In the genomic region with DNA sequence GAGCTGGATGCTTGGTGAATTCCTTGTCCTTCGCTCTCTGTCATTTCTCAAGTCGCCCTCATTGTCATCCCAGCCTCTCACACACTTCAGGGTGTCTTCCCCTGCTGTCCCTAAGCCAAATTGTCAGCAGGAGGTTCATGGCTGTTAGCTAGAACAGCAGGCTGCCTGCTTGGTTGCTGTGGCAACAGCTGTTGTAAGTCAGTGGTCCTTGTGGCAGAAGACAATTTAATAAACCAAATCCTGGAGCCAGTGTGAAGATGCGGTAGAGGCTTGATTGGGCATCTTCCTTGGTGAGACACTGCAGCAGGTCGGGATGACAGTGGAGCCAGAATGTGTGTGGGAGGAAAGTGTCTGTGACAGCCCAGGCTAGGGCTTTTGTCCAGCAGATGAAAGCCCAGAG, we compare ENCODE assay signal across 11 mouse cellular contexts. TPM values are rescaled to one million over a fixed set of nuclear protein-coding genes. Genes with fewer than 3 reads are reported as not detected.
DNase-seq lines count a peak whose midpoint lies in the region; ATAC-seq and TF ChIP-seq lines count a peak whose summit lies in the region.
"Had no signal": no experiment of that assay in that cellular context is flagged by ENCODE, and none has a peak within 500 bp of the region (broad histone marks: within the 10 kb centered on the region; RNA-seq: fewer than 3 reads in every experiment).

No protein-coding gene starts in this region.

- DNase-seq in midbrain, embryonic 10.5 days (ENCODE audit: low spot score) = peak; percentile 49
- DNase-seq in midbrain, embryonic 11.5 days (ENCODE audit: low spot score, missing footprints) = no peak
- DNase-seq in cerebellum, adult 9-10 months = peak; percentile 53
- peak; percentile 65 for DNase-seq in hindbrain, embryonic 14.5 days (ENCODE audit: low spot score)
- peak; percentile 42 for DNase-seq in retina, postnatal 1 day
- no peak for DNase-seq in lung, adult 2 months
- no peak for DNase-seq in adrenal gland, adult 8-10 months
- DNase-seq: liver, postnatal 0 days; thymus, postnatal 36 days had no signal

- no peak for TF ChIP-seq CTCF in lung, adult 2 months (IDR thresholded peaks at IDR 0.05; ENCODE audit: insufficient read depth, low read length)

- 8% methylated on average over 4 of the region's 4 CpGs for WGBS in midbrain, embryonic 10.5 days
- WGBS in midbrain, embryonic 11.5 days = 5% methylated on average over 4 of the region's 4 CpGs
- WGBS in hindbrain, embryonic 14.5 days = 4% methylated on average over 4 of the region's 4 CpGs
- WGBS in lung, adult 2 months = 32% methylated on average over 4 of the region's 4 CpGs

- TF ChIP-seq POLR2A in lung, adult 2 months (IDR thresholded peaks at IDR 0.05; ENCODE audit: borderline replicate concordance, extremely low read depth, low read depth, low read length) = no peak

- H3K9ac ChIP-seq in midbrain, embryonic 11.5 days (ENCODE audit: low read length) = no peak overlapping the region
- no peak overlapping the region for H3K9ac ChIP-seq in hindbrain, embryonic 14.5 days
- H3K9ac ChIP-seq: liver, postnatal 0 days had no signal

- ATAC-seq in midbrain, embryonic 11.5 days (ENCODE audit: low FRiP score) = no peak
- peak; percentile 76 for ATAC-seq in hindbrain, embryonic 14.5 days (ENCODE audit: low FRiP score)
- ATAC-seq: liver, postnatal 0 days had no signal

- no peaks in the 10 kb centered on the region for H3K9me3 ChIP-seq in midbrain, embryonic 10.5 days (replicated peaks)
- H3K9me3 ChIP-seq in midbrain, embryonic 11.5 days (ENCODE audit: control insufficient read depth, low read length) = no peaks in the 10 kb centered on the region
- no peaks in the 10 kb centered on the region for H3K9me3 ChIP-seq in hindbrain, embryonic 14.5 days (ENCODE audit: control insufficient read depth, low read length)

- H3K4me3 ChIP-seq in midbrain, embryonic 10.5 days = no peak overlapping the region
- no peak overlapping the region for H3K4me3 ChIP-seq in midbrain, embryonic 11.5 days (ENCODE audit: low read depth, low read length)
- no peak overlapping the region for H3K4me3 ChIP-seq in hindbrain, embryonic 14.5 days (replicated peaks; ENCODE audit: low read length)
- H3K4me3 ChIP-seq in lung, adult 2 months (replicated peaks; ENCODE audit: extremely low read depth, low read depth, low read length) = no peak overlapping the region
- H3K4me3 ChIP-seq: myocyte had no signal

- H3K4me1 ChIP-seq in midbrain, embryonic 10.5 days = peaks cover 23% of the 10 kb centered on the region
- peaks cover 10% of the 10 kb centered on the region for H3K4me1 ChIP-seq in midbrain, embryonic 11.5 days (ENCODE audit: control insufficient read depth, insufficient read depth, low read length)
- H3K4me1 ChIP-seq in hindbrain, embryonic 14.5 days (replicated peaks; ENCODE audit: control insufficient read depth, insufficient read depth, low read length) = peaks cover 14% of the 10 kb centered on the region
- no peaks in the 10 kb centered on the region for H3K4me1 ChIP-seq in lung, adult 2 months (ENCODE audit: control insufficient read depth, insufficient read depth, low read length)

- no peak overlapping the region for H3K4me2 ChIP-seq in midbrain, embryonic 11.5 days
- 0 out of 2 replicates have a peak overlapping the region, but pooled peaks have one; percentile 15 for H3K4me2 ChIP-seq in hindbrain, embryonic 14.5 days (replicated peaks)

- no peaks in the 10 kb centered on the region for H3K36me3 ChIP-seq in midbrain, embryonic 10.5 days
- H3K36me3 ChIP-seq in midbrain, embryonic 11.5 days (ENCODE audit: control insufficient read depth, insufficient read depth, low read length) = no peaks in the 10 kb centered on the region
- H3K36me3 ChIP-seq in hindbrain, embryonic 14.5 days (replicated peaks; ENCODE audit: control insufficient read depth, insufficient read depth) = no peaks in the 10 kb centered on the region

- 0 out of 2 replicates have a peak overlapping the region, but pooled peaks have one; percentile 13 for H3K27ac ChIP-seq in midbrain, embryonic 10.5 days (replicated peaks)
- no peak overlapping the region for H3K27ac ChIP-seq in midbrain, embryonic 11.5 days (ENCODE audit: low read depth, low read length)
- peak overlapping the region; percentile 62 for H3K27ac ChIP-seq in hindbrain, embryonic 14.5 days
- H3K27ac ChIP-seq: kidney, postnatal 0 days had no signal

- H3K27me3 ChIP-seq in midbrain, embryonic 10.5 days (ENCODE audit: low read depth, poor library complexity, severe bottlenecking) = peaks cover 40% of the 10 kb centered on the region
- no peaks in the 10 kb centered on the region; the same call in 1 of the 2 replicates for H3K27me3 ChIP-seq in midbrain, embryonic 11.5 days (ENCODE audit: control insufficient read depth, insufficient read depth, low read length)
- H3K27me3 ChIP-seq in hindbrain, embryonic 14.5 days (ENCODE audit: control insufficient read depth, insufficient read depth, low read length) = no peaks in the 10 kb centered on the region

RNA-seq across cellular contexts. Expression of a gene that starts 27.2 kb away (rescaled TPM):
- 28.4 and 31.6 TPM in 2 replicates for polyA plus RNA-seq in midbrain, embryonic 10.5 days (2016; fragmentation: Nextera tagmentation; extraction: Ambion mirVana)
- 13.1 and 14.0 TPM in 2 replicates for polyA plus RNA-seq in midbrain, embryonic 11.5 days (2014; fragmentation: Nextera tagmentation; extraction: Ambion mirVana)
- 20.2 and 21.2 TPM in 2 replicates for polyA plus RNA-seq in hindbrain, embryonic 14.5 days (2014; fragmentation: Nextera tagmentation; extraction: Ambion mirVana)
- 2.6 and 2.7 TPM in 2 replicates for polyA plus RNA-seq in lung, adult 2 months (2012; rRNA removed)
- 10 to 100 TPM in 1 of 4 experiments, 1 to 10 TPM in 3; 9.3 to 14.4 (median 9.6) TPM for total RNA-seq in adrenal gland, adult 8-10 months (2022)

Comparison
In these comparisons a context has a peak if more than half of its experiments do, and no peak if none do; other contexts are left out.
1. DNase-seq: peak in midbrain, embryonic 10.5 days (single experiment), cerebellum, adult 9-10 months (single experiment), hindbrain, embryonic 14.5 days (single experiment) and retina, postnatal 1 day (single experiment); none in midbrain, embryonic 11.5 days (single experiment), lung, adult 2 months (single experiment) and adrenal gland, adult 8-10 months (single experiment).